Mouse (Mus musculus) forebrain, embryonic 12.5 days (tissue): ENCODE data around the gene Pex11b. TPM values are rescaled to one million over a fixed set of nuclear protein-coding genes. Genes with fewer than 3 reads are reported as not detected.

Experiments used
- ATAC-seq: fragments of 200-750 bp; cut with Nextera tagmentation; 2 replicates; pipeline ENCODE4 v1.8.0; 2017; ENCODE audit warnings: moderate TSS enrichment; ENCODE audit not compliant: low FRiP score
- H3K27ac ChIP-seq: fragments of 300-500 bp; sonication (generic); 2 replicates; pipeline ENCODE4 v1.5.1; 2016; ENCODE audit warnings: mild to moderate bottlenecking
- H3K27me3 ChIP-seq: fragments of 300-500 bp; sonication (generic); 2 replicates; pipeline ENCODE4 v1.6.1; 2016; ENCODE audit warnings: mild to moderate bottlenecking
- H3K36me3 ChIP-seq: fragments of 300-500 bp; sonication (generic); replicated peaks from 2 replicates; pipeline ENCODE4 v1.6.1; 2016; ENCODE audit warnings: mild to moderate bottlenecking
- H3K4me1 ChIP-seq: fragments of 300-500 bp; sonication (generic); 2 replicates; pipeline ENCODE4 v1.6.1; 2016
- H3K4me2 ChIP-seq: fragments of 300-500 bp; sonication (generic); 2 replicates; pipeline ENCODE4 v1.6.1; 2016; ENCODE audit warnings: mild to moderate bottlenecking, moderate library complexity
- H3K4me3 ChIP-seq: fragments of 300-500 bp; sonication (generic); replicated peaks from 2 replicates; pipeline ENCODE4 v1.5.1; 2016; ENCODE audit warnings: mild to moderate bottlenecking
- H3K9ac ChIP-seq: fragments of 300-500 bp; sonication (generic); 2 replicates; pipeline ENCODE4 v1.6.1; 2016; ENCODE audit warnings: mild to moderate bottlenecking
- H3K9me3 ChIP-seq: fragments of 300-500 bp; sonication (generic); 2 replicates; pipeline ENCODE4 v1.6.1; 2016
- WGBS: fragments of 180-500 bp; shearing (Covaris S2); methylation state at CpG from one replicate; pipeline ENCODE4 v1.1.7; 2016; 5-methylcytosine and 5-hydroxymethylcytosine counted together
- polyA plus RNA-seq: library from polyadenylated mRNA; unstranded; fragments of >200 nt; fragmentation: Nextera tagmentation; extraction: Ambion mirVana; gene quantifications from 2 replicates; pipeline ENCODE4 v1.2.1, GENCODE M21; 2016

Gene Pex11b
- 42.1 and 43.3 TPM in 2 replicates for polyA plus RNA-seq

GRCm38 (mm10) chr3:96634928-96635879, at the start of gene Pex11b, which contains the start of gene Gm42957:
TSS of gene Pex11b (plus strand) at chr3:96635376.
TSS of gene Gm42957 (plus strand) at chr3:96635474.
- H3K4me1 ChIP-seq = peaks cover 30% of the 10 kb centered on the region
- peak; percentile 86 for ATAC-seq
- H3K36me3 ChIP-seq = peaks cover 41% of the 10 kb centered on the region
- peak within 1 kb of the TSS; percentile 86 for H3K27ac ChIP-seq
- WGBS = 2% methylated on average over 59 of the region's 60 CpGs
- no peaks in the 10 kb centered on the region for H3K9me3 ChIP-seq
- H3K4me2 ChIP-seq = peak within 1 kb of the TSS; percentile 87
- no peaks in the 10 kb centered on the region for H3K27me3 ChIP-seq
- H3K4me3 ChIP-seq = peak within 1 kb of the TSS; percentile 88
- H3K9ac ChIP-seq = peak within 1 kb of the TSS; percentile 96

- Histone ChIP-seq H3K27ac (no peak overlapping the region), H3K4me1 (peaks cover 18% of the 10 kb centered on the region), H3K4me3 (no peak overlapping the region), H3K27me3 (peaks cover 10% of the 10 kb centered on the region), H3K4me2 (no peak overlapping the region), H3K9ac (no peak overlapping the region), H3K9me3 (no peaks in the 10 kb centered on the region), H3K36me3 (no peaks in the 10 kb centered on the region)
- ATAC-seq = no peak
- WGBS = 86% methylated on average over 4 of the region's 4 CpGs
Measured at GRCm38 (mm10) chr3:96590657-96591056, 44.5 kb upstream of the Pex11b start.

- Histone ChIP-seq H3K9me3 (no peaks in the 10 kb centered on the region), H3K27ac (peak overlapping the region; percentile 88), H3K36me3 (no peaks in the 10 kb centered on the region), H3K4me2 (peak overlapping the region; percentile 77), H3K4me1 (peaks cover 44% of the 10 kb centered on the region), H3K4me3 (peak overlapping the region; percentile 62), H3K27me3 (peaks cover 28% of the 10 kb centered on the region), H3K9ac (peak overlapping the region; percentile 64)
- no peak for ATAC-seq
- WGBS = under 1% methylated on average over 10 of the region's 10 CpGs
Measured at GRCm38 (mm10) chr3:96593374-96593773, 41.8 kb upstream of the Pex11b start.

- no peaks in the 10 kb centered on the region for H3K9me3 ChIP-seq
- H3K27me3 ChIP-seq = peaks cover 30% of the 10 kb centered on the region
- no peaks in the 10 kb centered on the region for H3K36me3 ChIP-seq
- H3K27ac ChIP-seq = peak within 1 kb of the TSS; percentile 88
- under 1% methylated on average over 37 of the region's 38 CpGs for WGBS
- H3K9ac ChIP-seq = peak within 1 kb of the TSS; percentile 64
- H3K4me3 ChIP-seq = peak within 1 kb of the TSS; percentile 62
- peak; percentile 87 for ATAC-seq
- H3K4me1 ChIP-seq = peaks cover 50% of the 10 kb centered on the region
- H3K4me2 ChIP-seq = peak within 1 kb of the TSS; percentile 77
Measured at GRCm38 (mm10) chr3:96593790-96594560, 41.2 kb upstream of the Pex11b start, which contains the start of gene Polr3gl. TSS of gene Polr3gl (minus strand) at chr3:96594181.

- no peak overlapping the region for H3K27ac ChIP-seq
- ATAC-seq = no peak
- H3K36me3 ChIP-seq = no peaks in the 10 kb centered on the region
- H3K27me3 ChIP-seq = peaks cover 37% of the 10 kb centered on the region
- no peaks in the 10 kb centered on the region for H3K9me3 ChIP-seq
- no peak overlapping the region for H3K9ac ChIP-seq
- no peak overlapping the region for H3K4me2 ChIP-seq
- peaks cover 58% of the 10 kb centered on the region for H3K4me1 ChIP-seq
- 78% methylated on average over 5 of the region's 5 CpGs for WGBS
- no peak overlapping the region for H3K4me3 ChIP-seq
Measured at GRCm38 (mm10) chr3:96594851-96595250, 40.3 kb upstream of the Pex11b start.

GRCm38 (mm10) chr3:96595661-96596060, 39.5 kb upstream of the Pex11b start:
- Histone ChIP-seq H3K4me2 (peak overlapping the region; percentile 95), H3K27me3 (peaks cover 37% of the 10 kb centered on the region), H3K27ac (no peak overlapping the region), H3K36me3 (no peaks in the 10 kb centered on the region), H3K4me3 (peak overlapping the region; percentile 49; the same call in 1 of the 2 replicates), H3K4me1 (peaks cover 65% of the 10 kb centered on the region), H3K9me3 (no peaks in the 10 kb centered on the region), H3K9ac (no peak overlapping the region; the same call in 1 of the 2 replicates)
- 17% methylated on average over 6 of the region's 6 CpGs for WGBS
- no peak for ATAC-seq

- Histone ChIP-seq H3K4me1 (peaks cover 66% of the 10 kb centered on the region), H3K36me3 (no peaks in the 10 kb centered on the region), H3K27me3 (peaks cover 37% of the 10 kb centered on the region), H3K9me3 (no peaks in the 10 kb centered on the region), H3K9ac (peak within 1 kb of the TSS; percentile 72), H3K27ac (0 out of 2 replicates have a peak within 1 kb of the TSS, but pooled peaks have one; percentile 36), H3K4me3 (peak within 1 kb of the TSS; percentile 49), H3K4me2 (peak within 1 kb of the TSS; percentile 95)
- ATAC-seq = no peak
- WGBS = 1% methylated on average over 20 of the region's 23 CpGs
Measured at GRCm38 (mm10) chr3:96596228-96596707, 38.9 kb upstream of the Pex11b start, which contains the start of gene Ankrd34a. TSS of gene Ankrd34a (plus strand) at chr3:96596636.

- Histone ChIP-seq H3K36me3 (no peaks in the 10 kb centered on the region), H3K4me2 (peak overlapping the region; percentile 95), H3K4me1 (peaks cover 67% of the 10 kb centered on the region), H3K4me3 (peak overlapping the region; percentile 49), H3K9me3 (no peaks in the 10 kb centered on the region), H3K9ac (peak overlapping the region; percentile 72), H3K27ac (no peak overlapping the region), H3K27me3 (peaks cover 37% of the 10 kb centered on the region)
- ATAC-seq = no peak
- 2% methylated on average over 10 of the region's 12 CpGs for WGBS
Measured at GRCm38 (mm10) chr3:96596855-96597254, 38.3 kb upstream of the Pex11b start.

GRCm38 (mm10) chr3:96597435-96597891, 37.7 kb upstream of the Pex11b start:
- Histone ChIP-seq H3K9ac (peak overlapping the region; percentile 72), H3K27me3 (peaks cover 37% of the 10 kb centered on the region), H3K36me3 (no peaks in the 10 kb centered on the region), H3K4me3 (peak overlapping the region; percentile 49), H3K27ac (peak overlapping the region; percentile 36; the same call in 1 of the 2 replicates), H3K4me1 (peaks cover 68% of the 10 kb centered on the region), H3K9me3 (no peaks in the 10 kb centered on the region), H3K4me2 (peak overlapping the region; percentile 95)
- 0 out of 2 replicates have a peak, but pooled peaks have one; percentile 2 for ATAC-seq
- WGBS = under 1% methylated on average over 40 of the region's 40 CpGs

- H3K9me3 ChIP-seq = no peaks in the 10 kb centered on the region
- H3K27me3 ChIP-seq = peaks cover 37% of the 10 kb centered on the region
- WGBS = 2% methylated on average over 51 of the region's 54 CpGs
- H3K4me3 ChIP-seq = peak overlapping the region; percentile 49
- H3K4me1 ChIP-seq = peaks cover 68% of the 10 kb centered on the region
- H3K27ac ChIP-seq = peak overlapping the region; percentile 13; the same call in 1 of the 2 replicates
- ATAC-seq = no peak
- H3K36me3 ChIP-seq = no peaks in the 10 kb centered on the region
- H3K4me2 ChIP-seq = peak overlapping the region; percentile 95
- peak overlapping the region; percentile 72 for H3K9ac ChIP-seq
Measured at GRCm38 (mm10) chr3:96598156-96599068, 36.8 kb upstream of the Pex11b start.

- no peaks in the 10 kb centered on the region for H3K36me3 ChIP-seq
- no peaks in the 10 kb centered on the region for H3K9me3 ChIP-seq
- no peak for ATAC-seq
- 48% methylated on average over 8 of the region's 8 CpGs for WGBS
- H3K9ac ChIP-seq = peak overlapping the region; percentile 72; the same call in 1 of the 2 replicates
- H3K27me3 ChIP-seq = peaks cover 37% of the 10 kb centered on the region
- peak overlapping the region; percentile 95 for H3K4me2 ChIP-seq
- H3K4me3 ChIP-seq = peak overlapping the region; percentile 49
- H3K4me1 ChIP-seq = peaks cover 74% of the 10 kb centered on the region
- H3K27ac ChIP-seq = no peak overlapping the region
Measured at GRCm38 (mm10) chr3:96599069-96599393, 36.1 kb upstream of the Pex11b start.
